Mouse (Mus musculus) myocyte (in vitro differentiated cells): ENCODE measurements at regions not wholly inside any gene's neighbourhood (a gene's known extent, or its start where the extent isn't known, plus 50 kb on each side); places are given as distances from the start of the nearest gene placed in this dataset.

Experiments used
- H3K27me3 ChIP-seq: one replicate; pipeline ENCODE4 v1.6.1; 2011; ENCODE audit not compliant: control insufficient read depth, insufficient read depth, insufficient read length
- H3K36me3 ChIP-seq: one replicate; pipeline ENCODE4 v1.6.1; 2011; ENCODE audit not compliant: control insufficient read depth, insufficient read depth
- H3K4me2 ChIP-seq: one replicate; pipeline ENCODE4 v1.6.1; 2011; ENCODE audit warnings: low read depth, control low read depth
- H3K4me3 ChIP-seq: one replicate; pipeline ENCODE4 v1.5.1; 2011; ENCODE audit warnings: mild to moderate bottlenecking, control low read depth, moderate library complexity
- H3K79me2 ChIP-seq: one replicate; pipeline ENCODE4 v1.6.1; 2011; ENCODE audit not compliant: control insufficient read depth, insufficient read depth
- H3ac ChIP-seq: one replicate; pipeline ENCODE4 v1.6.1; 2011; ENCODE audit not compliant: control insufficient read depth, insufficient read length
- CEBPB ChIP-seq: IDR thresholded peaks from 2 replicates; pipeline ENCODE4 v1.6.1; 2011; ENCODE audit warnings: mild to moderate bottlenecking, moderate library complexity; ENCODE audit not compliant: poor library complexity, insufficient read depth, severe bottlenecking
- E2F4 ChIP-seq: IDR thresholded peaks from one replicate; pipeline ENCODE4 v1.6.1; 2011; ENCODE audit warnings: mild to moderate bottlenecking, control low read depth, moderate library complexity; ENCODE audit not compliant: insufficient read depth
- MAX ChIP-seq: IDR thresholded peaks from one replicate; pipeline ENCODE4 v1.6.1; 2011; ENCODE audit warnings: low read depth, mild to moderate bottlenecking, control low read depth
- MYOD1 ChIP-seq, 3 experiments: IDR thresholded peaks; one replicate each; pipeline ENCODE4 v1.6.1; 2011; ENCODE audit warnings: control low read depth in 2 of 3, low read depth in 2 of 3, mild to moderate bottlenecking in 2 of 3, moderate library complexity in 1 of 3; ENCODE audit not compliant: insufficient read length in 2 of 3, control insufficient read depth in 1 of 3
- MYOG ChIP-seq, 3 experiments: IDR thresholded peaks; one replicate each; pipeline ENCODE4 v1.6.1; 2011; ENCODE audit warnings: control low read depth in 2 of 3, low read depth in 2 of 3, mild to moderate bottlenecking in 2 of 3; ENCODE audit not compliant: insufficient read length in 2 of 3, control insufficient read depth in 1 of 3, insufficient read depth in 1 of 3
- POLR2A ChIP-seq: IDR thresholded peaks from one replicate; pipeline ENCODE4 v1.6.1; 2011; ENCODE audit warnings: low read depth, mild to moderate bottlenecking, control low read depth, moderate library complexity; ENCODE audit not compliant: insufficient read length
- POLR2AphosphoS2 ChIP-seq: IDR thresholded peaks from one replicate; pipeline ENCODE4 v1.6.1; 2011; ENCODE audit warnings: low read depth, control low read depth; ENCODE audit not compliant: insufficient read length
- REST ChIP-seq: IDR thresholded peaks from one replicate; pipeline ENCODE4 v1.6.1; 2011; ENCODE audit warnings: mild to moderate bottlenecking, control low read depth, moderate library complexity; ENCODE audit not compliant: insufficient read depth, insufficient read length
- SRF ChIP-seq: IDR thresholded peaks from one replicate; pipeline ENCODE4 v1.6.1; 2011; ENCODE audit warnings: low read depth; ENCODE audit not compliant: control insufficient read depth, insufficient read length
- TCF12 ChIP-seq: IDR thresholded peaks from one replicate; pipeline ENCODE4 v1.6.1; 2011; ENCODE audit warnings: mild to moderate bottlenecking, control low read depth; ENCODE audit not compliant: poor library complexity, insufficient read depth, severe bottlenecking
- TCF3 ChIP-seq: IDR thresholded peaks from one replicate; pipeline ENCODE4 v1.6.1; 2011; ENCODE audit warnings: low read depth, control low read depth; ENCODE audit not compliant: insufficient read length
- USF1 ChIP-seq: IDR thresholded peaks from one replicate; pipeline ENCODE4 v1.6.1; 2011; ENCODE audit warnings: low read depth, mild to moderate bottlenecking, control low read depth, moderate library complexity

GRCm38 (mm10) chr12:27062511-27063264, 279.7 kb downstream of the Sox11 start:
- no peaks in the 10 kb centered on the region for H3K27me3 ChIP-seq
- H3K4me3 ChIP-seq, result no peak overlapping the region

DNA sequence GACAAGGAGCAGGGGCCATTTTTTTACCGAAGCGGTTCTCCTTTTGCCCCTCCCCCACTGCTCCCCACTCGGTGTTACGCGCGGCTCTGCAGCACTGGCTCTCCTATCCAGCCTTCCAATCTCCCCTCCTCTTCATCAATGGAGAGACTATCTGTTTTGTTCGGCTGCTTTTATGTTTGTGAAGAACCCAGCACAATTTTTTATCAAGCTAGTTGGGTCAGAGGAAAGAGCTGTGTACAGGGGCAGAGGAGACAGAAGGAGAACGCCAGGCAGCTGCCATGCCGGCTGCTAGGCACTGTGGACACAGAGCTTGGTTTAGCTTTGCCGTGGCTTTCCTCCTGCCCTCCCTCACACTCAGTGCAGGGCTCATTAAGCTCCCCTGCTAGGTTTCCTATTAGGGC, 280.3 kb downstream of the Sox11 start:
- Histone ChIP-seq H3K27me3 (no peaks in the 10 kb centered on the region), H3K36me3 (no peaks in the 10 kb centered on the region), H3ac (no peak overlapping the region), H3K4me3 (no peak overlapping the region), H3K79me2 (no peaks in the 10 kb centered on the region), H3K4me2 (no peak overlapping the region)
- TF ChIP-seq CEBPB (no peak), SRF (no peak), MAX (no peak), TCF3 (no peak), MYOD1 (IDR thresholded peaks at IDR 0.05; ENCODE audit: control insufficient read depth in 1 of 3, insufficient read length in 2 of 3, low read depth in 2 of 3) (no peak), USF1 (no peak), REST (no peak), POLR2AphosphoS2 (no peak), TCF12 (no peak), POLR2A (no peak)

More at GRCm38 (mm10) chr12:27062511-27063264, 279.7 kb downstream of the Sox11 start:
- Histone ChIP-seq H3K4me2 (no peak overlapping the region), H3K36me3 (no peaks in the 10 kb centered on the region), H3K79me2 (no peaks in the 10 kb centered on the region), H3ac (no peak overlapping the region)
- no peak for TF ChIP-seq CEBPB
- no peak for TF ChIP-seq MYOD1 (IDR thresholded peaks at IDR 0.05; ENCODE audit: control insufficient read depth in 1 of 3, insufficient read length in 2 of 3, low read depth in 2 of 3)
- TF ChIP-seq SRF, result no peak
- no peak for TF ChIP-seq E2F4
- no peak for TF ChIP-seq REST

DNA sequence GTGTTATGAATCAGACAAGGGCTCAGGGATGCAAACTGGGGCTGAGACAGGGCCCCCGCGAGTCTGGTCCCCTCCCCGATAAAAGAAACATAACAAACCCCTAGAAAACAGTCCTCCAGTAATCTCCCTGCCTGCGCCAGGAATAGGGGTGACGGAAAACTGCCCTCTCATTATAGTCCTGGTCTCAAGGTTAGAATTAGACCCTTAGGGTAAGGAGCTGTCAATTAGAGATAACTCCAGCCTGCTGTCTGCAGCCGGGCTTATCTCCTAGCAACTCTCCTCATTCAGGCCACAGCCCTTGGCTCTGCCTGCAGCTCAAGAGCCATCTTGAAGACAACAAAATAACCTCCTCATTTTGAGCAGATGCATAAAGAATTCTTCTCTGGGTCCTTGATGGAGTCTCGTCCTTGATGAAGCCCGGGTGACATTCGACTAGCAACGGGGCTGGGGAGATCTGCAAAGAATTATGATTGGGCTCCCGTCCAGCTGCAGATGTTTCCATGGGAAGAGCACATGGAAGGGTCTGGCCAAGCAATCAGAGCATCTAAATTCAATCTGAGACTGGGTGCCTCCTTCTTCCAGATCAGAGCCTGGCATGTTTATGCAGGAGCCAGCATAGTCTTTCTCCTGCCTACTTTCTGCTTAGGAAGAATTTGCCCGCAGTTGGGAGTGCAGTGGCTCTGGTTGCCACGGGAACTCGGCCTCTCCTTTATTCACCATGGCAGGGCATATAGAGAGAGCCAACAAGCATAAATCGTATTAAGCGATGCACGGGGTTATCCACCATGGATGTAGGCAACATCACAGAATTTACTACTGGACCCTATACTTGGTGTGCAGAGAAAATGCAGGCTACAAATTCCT, 281.2 kb downstream of the Sox11 start:
- no peak for TF ChIP-seq SRF
- no peak for TF ChIP-seq MYOD1 (IDR thresholded peaks at IDR 0.05; ENCODE audit: control insufficient read depth in 1 of 3, insufficient read length in 2 of 3, low read depth in 2 of 3)
- TF ChIP-seq REST, result no peak
- TF ChIP-seq MAX, result no peak
- no peak for TF ChIP-seq MYOG (IDR thresholded peaks at IDR 0.05; ENCODE audit: control insufficient read depth in 1 of 3, insufficient read depth in 1 of 3, insufficient read length in 2 of 3, low read depth in 2 of 3)
- no peak for TF ChIP-seq E2F4
- TF ChIP-seq TCF3, result no peak
- no peak for TF ChIP-seq POLR2A
- TF ChIP-seq USF1, result no peak
- TF ChIP-seq CEBPB, result no peak
- TF ChIP-seq TCF12, result no peak
- TF ChIP-seq POLR2AphosphoS2, result no peak
- Histone ChIP-seq H3K36me3 (no peaks in the 10 kb centered on the region), H3K79me2 (no peaks in the 10 kb centered on the region), H3K4me3 (no peak overlapping the region), H3K27me3 (no peaks in the 10 kb centered on the region), H3K4me2 (no peak overlapping the region), H3ac (no peak overlapping the region)

GRCm38 (mm10) chr12:27059885-27060284, 282.5 kb downstream of the Sox11 start:
- TF ChIP-seq E2F4 (no peak), MYOG (IDR thresholded peaks at IDR 0.05; ENCODE audit: control insufficient read depth in 1 of 3, insufficient read depth in 1 of 3, insufficient read length in 2 of 3, low read depth in 2 of 3) (no peak), REST (no peak), MYOD1 (IDR thresholded peaks at IDR 0.05; ENCODE audit: control insufficient read depth in 1 of 3, insufficient read length in 2 of 3, low read depth in 2 of 3) (no peak), TCF3 (no peak), MAX (no peak), POLR2A (no peak), POLR2AphosphoS2 (no peak), CEBPB (no peak), SRF (no peak), USF1 (no peak), TCF12 (no peak)
- H3K4me3 ChIP-seq, result no peak overlapping the region
- H3K79me2 ChIP-seq, result no peaks in the 10 kb centered on the region
- H3ac ChIP-seq, result no peak overlapping the region
- H3K36me3 ChIP-seq, result no peaks in the 10 kb centered on the region
- H3K4me2 ChIP-seq, result no peak overlapping the region
- H3K27me3 ChIP-seq, result no peaks in the 10 kb centered on the region
